Mouse (Mus musculus) lung, embryonic 14.5 days (tissue): ENCODE measurements around the gene Klhl10. TPM values are rescaled to one million over a fixed set of nuclear protein-coding genes. Genes with fewer than 3 reads are reported as not detected.

Source experiments
- ATAC-seq: fragments of 200-750 bp; cut with Nextera tagmentation; 2 replicates; pipeline ENCODE4 v1.8.0; 2017; ENCODE audit warnings: mild to moderate bottlenecking, moderate TSS enrichment, moderate library complexity; ENCODE audit not compliant: insufficient read depth
- DNase-seq: peaks from one replicate; pipeline ENCODE4 v3.0.0-alpha.2; 2015
- H3K27ac ChIP-seq: fragments of 300-500 bp; sonication (generic); 2 replicates; pipeline ENCODE4 v1.5.1; 2014; ENCODE audit warnings: low read depth, mild to moderate bottlenecking, moderate library complexity
- H3K27me3 ChIP-seq: fragments of 300-500 bp; sonication (generic); 2 replicates; pipeline ENCODE4 v1.6.1; 2014; ENCODE audit warnings: low read length, control low read depth; ENCODE audit not compliant: insufficient read depth
- H3K36me3 ChIP-seq: fragments of 300-500 bp; sonication (generic); 2 replicates; pipeline ENCODE4 v1.6.1; 2014; ENCODE audit warnings: control low read depth; ENCODE audit not compliant: insufficient read depth
- H3K4me1 ChIP-seq: fragments of 300-500 bp; sonication (generic); 2 replicates; pipeline ENCODE4 v1.6.1; 2014; ENCODE audit warnings: antibody characterized with exemption, control low read depth; ENCODE audit not compliant: insufficient read depth
- H3K4me2 ChIP-seq: fragments of 300-500 bp; sonication (generic); 2 replicates; pipeline ENCODE4 v1.6.1; 2014; ENCODE audit warnings: mild to moderate bottlenecking
- H3K4me3 ChIP-seq: fragments of 300-500 bp; sonication (generic); 2 replicates; pipeline ENCODE4 v1.5.1; 2014; ENCODE audit warnings: low read depth, low read length
- H3K9ac ChIP-seq: fragments of 300-500 bp; sonication (generic); 2 replicates; pipeline ENCODE4 v1.6.1; 2014
- H3K9me3 ChIP-seq: fragments of 300-500 bp; sonication (generic); 2 replicates; pipeline ENCODE4 v1.6.1; 2016; ENCODE audit warnings: low read depth, low read length, control low read depth
- CTCF ChIP-seq: IDR thresholded peaks from 2 replicates; pipeline ENCODE4 v1.5.1; 2016; ENCODE audit warnings: antibody characterized with exemption, low read depth
- WGBS: fragments of 180-500 bp; shearing (Covaris S2); extraction: QIAGEN DNeasy Blood & Tissue Kit; methylation state at CpG from one replicate; pipeline ENCODE4 v1.1.7; 2014; 5-methylcytosine and 5-hydroxymethylcytosine counted together
- polyA plus RNA-seq: library from polyadenylated mRNA; unstranded; fragments of >200 nt; fragmentation: Nextera tagmentation; extraction: Ambion mirVana; gene quantifications from 2 replicates; pipeline ENCODE4 v1.2.1, GENCODE M21; 2014

Klhl10 gene
- polyA plus RNA-seq, 1 experiment from 2014 or later, result 0.24 TPM

GRCm38 (mm10) chr11:100432002-100432401, 9.7 kb upstream of the Klhl10 start:
- no peak for TF ChIP-seq CTCF
- Histone ChIP-seq H3K9ac (no peak overlapping the region), H3K27ac (no peak overlapping the region), H3K4me1 (no peaks in the 10 kb centered on the region), H3K9me3 (no peaks in the 10 kb centered on the region), H3K36me3 (peaks cover 59% of the 10 kb centered on the region), H3K4me3 (no peak overlapping the region), H3K27me3 (no peaks in the 10 kb centered on the region), H3K4me2 (no peak overlapping the region)
- ATAC-seq (no peak), DNase-seq (no peak)
- 69% methylated on average over 5 of the region's 5 CpGs for WGBS

- H3K9me3 ChIP-seq, result no peaks in the 10 kb centered on the region
- H3K27me3 ChIP-seq, result no peaks in the 10 kb centered on the region
- 86% methylated on average over 9 of the region's 9 CpGs for WGBS
- H3K4me2 ChIP-seq, result no peak overlapping the region
- ATAC-seq, result no peak
- H3K27ac ChIP-seq, result no peak overlapping the region
- peaks cover 6% of the 10 kb centered on the region; the same call in 1 of the 2 replicates for H3K4me1 ChIP-seq
- H3K4me3 ChIP-seq, result no peak overlapping the region
- no peak overlapping the region for H3K9ac ChIP-seq
- no peak for TF ChIP-seq CTCF
- no peak for DNase-seq
- peaks cover 67% of the 10 kb centered on the region for H3K36me3 ChIP-seq
These were observed 6.0 kb upstream of the Klhl10 start for GRCm38 (mm10) chr11:100435678-100436246.

GRCm38 (mm10) chr11:100437901-100438300, 3.8 kb upstream of the Klhl10 start:
- 88% methylated on average over 1 of the region's 1 CpGs for WGBS
- no peaks in the 10 kb centered on the region for H3K9me3 ChIP-seq
- TF ChIP-seq CTCF, result no peak
- ATAC-seq, result no peak
- no peak for DNase-seq
- H3K4me3 ChIP-seq, result no peak overlapping the region
- no peak overlapping the region for H3K27ac ChIP-seq
- H3K9ac ChIP-seq, result no peak overlapping the region
- no peak overlapping the region for H3K4me2 ChIP-seq
- H3K4me1 ChIP-seq, result peaks cover 6% of the 10 kb centered on the region; the same call in 1 of the 2 replicates
- H3K36me3 ChIP-seq, result peaks cover 59% of the 10 kb centered on the region
- no peaks in the 10 kb centered on the region for H3K27me3 ChIP-seq

- H3K4me2 ChIP-seq, result peak overlapping the region; percentile 74
- DNase-seq, result peak; percentile 93
These were observed 810 bp upstream of the Klhl10 start for GRCm38 (mm10) chr11:100440691-100441522.

GRCm38 (mm10) chr11:100442625-100443024, 908 bp downstream of the Klhl10 start:
- Histone ChIP-seq H3K27ac (no peak overlapping the region), H3K4me1 (peaks cover 6% of the 10 kb centered on the region; the same call in 1 of the 2 replicates), H3K27me3 (no peaks in the 10 kb centered on the region), H3K4me3 (no peak overlapping the region), H3K9me3 (no peaks in the 10 kb centered on the region), H3K9ac (no peak overlapping the region), H3K4me2 (no peak overlapping the region), H3K36me3 (peaks cover 17% of the 10 kb centered on the region; the same call in 1 of the 2 replicates)
- no peak for DNase-seq
- no peak for TF ChIP-seq CTCF
- ATAC-seq, result no peak
- 79% methylated on average over 6 of the region's 6 CpGs for WGBS

More at GRCm38 (mm10) chr11:100440691-100441522, 810 bp upstream of the Klhl10 start:
- H3K9ac ChIP-seq, result peak overlapping the region; percentile 91
- peak overlapping the region; percentile 79 for H3K4me3 ChIP-seq
- H3K4me1 ChIP-seq, result peaks cover 6% of the 10 kb centered on the region; the same call in 1 of the 2 replicates
- peak overlapping the region; percentile 50; the same call in 1 of the 2 replicates for H3K27ac ChIP-seq
- peaks cover 32% of the 10 kb centered on the region for H3K36me3 ChIP-seq
- H3K27me3 ChIP-seq, result no peaks in the 10 kb centered on the region
- ATAC-seq, result peak; percentile 98
- 1% methylated on average over 52 of the region's 52 CpGs for WGBS
- no peak for TF ChIP-seq CTCF
- H3K9me3 ChIP-seq, result no peaks in the 10 kb centered on the region

- no peaks in the 10 kb centered on the region for H3K27me3 ChIP-seq
- no peak overlapping the region for H3K4me3 ChIP-seq
- ATAC-seq, result no peak
- no peak for TF ChIP-seq CTCF
- H3K4me2 ChIP-seq, result no peak overlapping the region
- no peak overlapping the region for H3K27ac ChIP-seq
- H3K9ac ChIP-seq, result no peak overlapping the region
- H3K4me1 ChIP-seq, result no peaks in the 10 kb centered on the region
- H3K9me3 ChIP-seq, result no peaks in the 10 kb centered on the region
- DNase-seq, result no peak
- H3K36me3 ChIP-seq, result peaks cover 29% of the 10 kb centered on the region
- WGBS, result 56% methylated on average over 4 of the region's 4 CpGs
These were observed 15.5 kb downstream of the Klhl10 start for GRCm38 (mm10) chr11:100457247-100457646.

GRCm38 (mm10) chr11:100457711-100458110, 16.0 kb downstream of the Klhl10 start:
- 65% methylated on average over 5 of the region's 5 CpGs for WGBS
- H3K36me3 ChIP-seq, result peaks cover 32% of the 10 kb centered on the region
- H3K9me3 ChIP-seq, result no peaks in the 10 kb centered on the region
- no peak overlapping the region for H3K4me3 ChIP-seq
- H3K9ac ChIP-seq, result no peak overlapping the region
- DNase-seq, result no peak
- no peak for TF ChIP-seq CTCF
- no peaks in the 10 kb centered on the region for H3K4me1 ChIP-seq
- no peak overlapping the region for H3K4me2 ChIP-seq
- no peaks in the 10 kb centered on the region for H3K27me3 ChIP-seq
- ATAC-seq, result no peak
- H3K27ac ChIP-seq, result 0 out of 2 replicates have a peak overlapping the region, but pooled peaks have one; percentile 12
